10 mouse cellular contexts compared by ENCODE assay signal in genomic region chr6:138153111-138153510, GRCm38 (mm10). TPM values are rescaled to one million over a fixed set of nuclear protein-coding genes. Genes with fewer than 3 reads are reported as not detected.
DNase-seq lines count a peak whose midpoint lies in the region; ATAC-seq lines count a peak whose summit lies in the region.
"Had no signal": no experiment of that assay in that cellular context is flagged by ENCODE, and none has a peak within 500 bp of the region (broad histone marks: within the 10 kb centered on the region; RNA-seq: fewer than 3 reads in every experiment).

No protein-coding gene starts in this region.

- no peak overlapping the region for H3K4me2 ChIP-seq in hindbrain, embryonic 11.5 days (replicated peaks; ENCODE audit: low read depth, low read length)
- no peak overlapping the region for H3K4me2 ChIP-seq in hindbrain, embryonic 16.5 days (ENCODE audit: low read length)
- H3K4me2 ChIP-seq in intestine, embryonic 16.5 days (ENCODE audit: low read depth, low read length), result no peak overlapping the region
- H3K4me2 ChIP-seq in limb, embryonic 11.5 days (ENCODE audit: low read depth, severe bottlenecking), result no peak overlapping the region
- H3K4me2 ChIP-seq: embryonic facial prominence, embryonic 12.5 days had no signal

- no peak overlapping the region for H3K27ac ChIP-seq in hindbrain, embryonic 11.5 days (ENCODE audit: low read depth, low read length)
- H3K27ac ChIP-seq in hindbrain, embryonic 16.5 days (ENCODE audit: low read depth, low read length), result no peak overlapping the region
- H3K27ac ChIP-seq in embryonic facial prominence, embryonic 10.5 days (replicated peaks), result no peak overlapping the region
- no peak overlapping the region for H3K27ac ChIP-seq in intestine, embryonic 16.5 days (ENCODE audit: low read length)
- no peak overlapping the region for H3K27ac ChIP-seq in limb, embryonic 11.5 days (replicated peaks; ENCODE audit: low read depth, low read length)
- H3K27ac ChIP-seq: embryonic facial prominence, embryonic 12.5 days had no signal

- H3K4me3 ChIP-seq in hindbrain, embryonic 11.5 days (ENCODE audit: low read depth, low read length), result no peak overlapping the region
- no peak overlapping the region for H3K4me3 ChIP-seq in hindbrain, embryonic 16.5 days (ENCODE audit: low read length)
- no peak overlapping the region for H3K4me3 ChIP-seq in embryonic facial prominence, embryonic 10.5 days
- no peak overlapping the region for H3K4me3 ChIP-seq in intestine, embryonic 16.5 days (ENCODE audit: low read length)
- no peak overlapping the region for H3K4me3 ChIP-seq in limb, embryonic 11.5 days (ENCODE audit: low read depth, low read length)
- H3K4me3 ChIP-seq: embryonic facial prominence, embryonic 12.5 days; megakaryocyte, embryonic 14.5 days had no signal

- H3K36me3 ChIP-seq in hindbrain, embryonic 11.5 days (ENCODE audit: control insufficient read depth, insufficient read depth, low read length), result no peaks in the 10 kb centered on the region
- H3K36me3 ChIP-seq in hindbrain, embryonic 16.5 days (ENCODE audit: control insufficient read depth, insufficient read depth, low read length), result no peaks in the 10 kb centered on the region; the same call in 1 of the 2 replicates
- H3K36me3 ChIP-seq in embryonic facial prominence, embryonic 10.5 days (replicated peaks), result peaks cover 23% of the 10 kb centered on the region
- H3K36me3 ChIP-seq in intestine, embryonic 16.5 days (ENCODE audit: control insufficient read depth, insufficient read depth, low read length), result peaks cover 5% of the 10 kb centered on the region; the same call in 1 of the 2 replicates
- H3K36me3 ChIP-seq in limb, embryonic 11.5 days (ENCODE audit: control insufficient read depth, insufficient read depth, low read length), result no peaks in the 10 kb centered on the region

- H3K9me3 ChIP-seq in hindbrain, embryonic 11.5 days (ENCODE audit: control insufficient read depth, low read length), result no peaks in the 10 kb centered on the region
- H3K9me3 ChIP-seq in hindbrain, embryonic 16.5 days (ENCODE audit: control insufficient read depth, low read length), result 0 out of 2 replicates have a peak, but pooled peaks cover 2% of the 10 kb centered on the region
- H3K9me3 ChIP-seq in embryonic facial prominence, embryonic 10.5 days, result no peaks in the 10 kb centered on the region; the same call in 1 of the 2 replicates
- H3K9me3 ChIP-seq in intestine, embryonic 16.5 days (ENCODE audit: control insufficient read depth, low read length), result no peaks in the 10 kb centered on the region
- no peaks in the 10 kb centered on the region for H3K9me3 ChIP-seq in limb, embryonic 11.5 days (ENCODE audit: control insufficient read depth, low read length)
- H3K9me3 ChIP-seq: embryonic facial prominence, embryonic 12.5 days had no signal

- peak; percentile 87 for DNase-seq in hindbrain, embryonic 11.5 days (ENCODE audit: low spot score)
- DNase-seq in adrenal gland, adult 18-20 months (ENCODE audit: low spot score in 2 of 2), result peak; percentile 79 to 87
- DNase-seq in embryonic facial prominence, embryonic 10.5 days (ENCODE audit: low spot score), result peak; percentile 79
- peak; percentile 85 for DNase-seq in limb, embryonic 11.5 days (ENCODE audit: low spot score)
- DNase-seq in retina, adult 2 months (ENCODE audit: low read depth, low spot score), result peak; percentile 29
- DNase-seq in urinary bladder, adult 18-20 months (ENCODE audit: low spot score in 2 of 2), result peak; percentile 55 to 70

- no peaks in the 10 kb centered on the region for H3K4me1 ChIP-seq in hindbrain, embryonic 11.5 days (replicated peaks; ENCODE audit: control insufficient read depth, insufficient read depth, low read length)
- no peaks in the 10 kb centered on the region for H3K4me1 ChIP-seq in hindbrain, embryonic 16.5 days (ENCODE audit: control insufficient read depth, insufficient read depth, low read depth, low read length)
- H3K4me1 ChIP-seq in embryonic facial prominence, embryonic 10.5 days, result no peaks in the 10 kb centered on the region
- H3K4me1 ChIP-seq in intestine, embryonic 16.5 days (ENCODE audit: control insufficient read depth, insufficient read depth, low read length), result no peaks in the 10 kb centered on the region
- no peaks in the 10 kb centered on the region for H3K4me1 ChIP-seq in limb, embryonic 11.5 days (ENCODE audit: control insufficient read depth, insufficient read depth, low read length)
- H3K4me1 ChIP-seq: embryonic facial prominence, embryonic 12.5 days; megakaryocyte, embryonic 14.5 days had no signal

- H3K9ac ChIP-seq in hindbrain, embryonic 11.5 days (ENCODE audit: low read depth, low read length), result no peak overlapping the region
- no peak overlapping the region for H3K9ac ChIP-seq in hindbrain, embryonic 16.5 days (ENCODE audit: low read depth, low read length)
- H3K9ac ChIP-seq in intestine, embryonic 16.5 days (ENCODE audit: low read depth, low read length), result no peak overlapping the region
- H3K9ac ChIP-seq in limb, embryonic 11.5 days (ENCODE audit: low read length), result no peak overlapping the region
- H3K9ac ChIP-seq: embryonic facial prominence, embryonic 12.5 days had no signal

- 29% methylated on average over 5 of the region's 5 CpGs for WGBS in hindbrain, embryonic 11.5 days
- WGBS in hindbrain, embryonic 16.5 days, result 33% methylated on average over 5 of the region's 5 CpGs
- WGBS in embryonic facial prominence, embryonic 10.5 days, result 34% methylated on average over 5 of the region's 5 CpGs
- WGBS in intestine, embryonic 16.5 days, result 25% methylated on average over 5 of the region's 5 CpGs
- WGBS in limb, embryonic 11.5 days, result 31% methylated on average over 5 of the region's 5 CpGs

- no peaks in the 10 kb centered on the region for H3K27me3 ChIP-seq in hindbrain, embryonic 11.5 days (ENCODE audit: control insufficient read depth, insufficient read depth, low read length)
- no peaks in the 10 kb centered on the region for H3K27me3 ChIP-seq in hindbrain, embryonic 16.5 days (replicated peaks; ENCODE audit: control insufficient read depth, insufficient read depth, low read length)
- H3K27me3 ChIP-seq in embryonic facial prominence, embryonic 10.5 days (replicated peaks; ENCODE audit: low read depth, poor library complexity, severe bottlenecking), result no peaks in the 10 kb centered on the region
- H3K27me3 ChIP-seq in intestine, embryonic 16.5 days (replicated peaks; ENCODE audit: control insufficient read depth, insufficient read depth, low read length), result no peaks in the 10 kb centered on the region
- no peaks in the 10 kb centered on the region for H3K27me3 ChIP-seq in limb, embryonic 11.5 days (ENCODE audit: control insufficient read depth, insufficient read depth, low read length)
- H3K27me3 ChIP-seq: embryonic facial prominence, embryonic 12.5 days; megakaryocyte, embryonic 14.5 days had no signal

- peak; percentile 60; the same call in 1 of the 2 replicates for ATAC-seq in hindbrain, embryonic 11.5 days (ENCODE audit: low FRiP score)
- no peak for ATAC-seq in hindbrain, embryonic 16.5 days
- 0 out of 2 replicates have a peak, but pooled peaks have one; percentile 26 for ATAC-seq in intestine, embryonic 16.5 days
- no peak for ATAC-seq in limb, embryonic 11.5 days (ENCODE audit: insufficient number of reproducible peaks, low FRiP score, low TSS enrichment, low read depth)

RNA-seq across cellular contexts. Expression of gene Mgst1, which starts 13.0 kb away (rescaled TPM):
- polyA plus RNA-seq in hindbrain, embryonic 11.5 days (2014; fragmentation: Nextera tagmentation; extraction: Ambion mirVana), result 57.2 and 64.2 TPM in 2 replicates
- 103 and 111 TPM in 2 replicates for polyA plus RNA-seq in hindbrain, embryonic 16.5 days (2015; fragmentation: Nextera tagmentation; extraction: Ambion mirVana)
- 1,000 to 10,000 TPM in 1 of 2 experiments, 100 to 1,000 TPM in 1; 920 to 2,379 TPM for total RNA-seq in adrenal gland, adult 18-20 months (2021)
- 63.1 and 78.7 TPM in 2 replicates for polyA plus RNA-seq in embryonic facial prominence, embryonic 10.5 days (2016; fragmentation: Nextera tagmentation; extraction: Ambion mirVana)
- 595 and 631 TPM in 2 replicates for polyA plus RNA-seq in intestine, embryonic 16.5 days (2015; fragmentation: Nextera tagmentation; extraction: Ambion mirVana)
- polyA plus RNA-seq in limb, embryonic 11.5 days (2014; fragmentation: Nextera tagmentation; extraction: Ambion mirVana), result 102 and 105 TPM in 2 replicates

Comparison
In these comparisons a context has a peak if more than half of its experiments do, and no peak if none do; other contexts are left out.
1. ATAC-seq: peak in hindbrain, embryonic 11.5 days (single experiment) and intestine, embryonic 16.5 days (single experiment); none in hindbrain, embryonic 16.5 days (single experiment) and limb, embryonic 11.5 days (single experiment).
2. DNase-seq: peak in every context shown above with its lines; median percentile 87 in hindbrain, embryonic 11.5 days; 85 in limb, embryonic 11.5 days; 83 in adrenal gland, adult 18-20 months; 79 in embryonic facial prominence, embryonic 10.5 days; 62 in urinary bladder, adult 18-20 months; 29 in retina, adult 2 months.